7 mouse cellular contexts compared by ENCODE assay signal in genomic region chr7:16294837-16295236, GRCm38 (mm10). TPM values are rescaled to one million over a fixed set of nuclear protein-coding genes. Genes with fewer than 3 reads are reported as not detected.
DNase-seq lines count a peak whose midpoint lies in the region; ATAC-seq lines count a peak whose summit lies in the region.

No protein-coding gene starts in this region.

- DNase-seq in adrenal gland, adult 8-10 months, result peak; percentile 92
- peak; percentile 89 for DNase-seq in embryo, embryonic 11.5 days (ENCODE audit: low read depth, low spot score)
- DNase-seq in gastrocnemius, postnatal 36 days, result peak; percentile 91 to 96
- peak; percentile 92 for DNase-seq in left cerebral cortex, postnatal 4 days
- DNase-seq in midbrain, embryonic 11.5 days (ENCODE audit: low spot score, missing footprints), result peak; percentile 100
- DNase-seq in skeletal muscle tissue, adult 2 months (ENCODE audit: low read depth, low spot score), result peak; percentile 95

- intact Hi-C loops in gastrocnemius, postnatal 36 days (cut with DNase I), result loop anchor here (1.0 to 10.0 kb wide), 4 partner anchors 32 to 320 kb away; partner anchors contain the start of gene Arhgap35
- intact Hi-C loops in left cerebral cortex, postnatal 4 days (cut with DNase I), result loop anchor here (5.0 kb wide), 1 partner anchor 77 kb away; no protein-coding TSS in a partner anchor

- H3K27me3 ChIP-seq in intestine, embryonic 15.5 days (replicated peaks), result no peaks in the 10 kb centered on the region
- no peaks in the 10 kb centered on the region; the same call in 1 of the 2 replicates for H3K27me3 ChIP-seq in midbrain, embryonic 11.5 days (ENCODE audit: control insufficient read depth, insufficient read depth, low read length)

- no peaks in the 10 kb centered on the region for H3K36me3 ChIP-seq in intestine, embryonic 15.5 days
- no peaks in the 10 kb centered on the region for H3K36me3 ChIP-seq in midbrain, embryonic 11.5 days (ENCODE audit: control insufficient read depth, insufficient read depth, low read length)

- peak overlapping the region; percentile 54 for H3K4me3 ChIP-seq in intestine, embryonic 15.5 days (replicated peaks)
- peak overlapping the region; percentile 41 for H3K4me3 ChIP-seq in midbrain, embryonic 11.5 days (ENCODE audit: low read depth, low read length)

- no peaks in the 10 kb centered on the region for H3K9me3 ChIP-seq in intestine, embryonic 15.5 days
- H3K9me3 ChIP-seq in midbrain, embryonic 11.5 days (ENCODE audit: control insufficient read depth, low read length), result no peaks in the 10 kb centered on the region

- peak overlapping the region; percentile 97 for H3K4me2 ChIP-seq in intestine, embryonic 15.5 days (replicated peaks)
- H3K4me2 ChIP-seq in midbrain, embryonic 11.5 days, result peak overlapping the region; percentile 87

- peak; percentile 88 for ATAC-seq in intestine, embryonic 15.5 days
- peak; percentile 79 for ATAC-seq in midbrain, embryonic 11.5 days (ENCODE audit: low FRiP score)

- under 1% methylated on average over 23 of the region's 23 CpGs for WGBS in intestine, embryonic 15.5 days
- WGBS in midbrain, embryonic 11.5 days, result under 1% methylated on average over 23 of the region's 23 CpGs

- H3K27ac ChIP-seq in intestine, embryonic 15.5 days, result peak overlapping the region; percentile 86
- H3K27ac ChIP-seq in midbrain, embryonic 11.5 days (ENCODE audit: low read depth, low read length), result peak overlapping the region; percentile 72

- H3K9ac ChIP-seq in intestine, embryonic 15.5 days, result peak overlapping the region; percentile 29
- peak overlapping the region; percentile 68 for H3K9ac ChIP-seq in midbrain, embryonic 11.5 days (ENCODE audit: low read length)

- peaks cover 22% of the 10 kb centered on the region for H3K4me1 ChIP-seq in intestine, embryonic 15.5 days (replicated peaks)
- H3K4me1 ChIP-seq in midbrain, embryonic 11.5 days (ENCODE audit: control insufficient read depth, insufficient read depth, low read length), result peaks cover 19% of the 10 kb centered on the region

RNA-seq across cellular contexts. Expression of gene Ccdc9, which starts 8.2 kb away (rescaled TPM):
- total RNA-seq in adrenal gland, adult 8-10 months (2022), result 100 to 1,000 TPM in 1 of 4 experiments, 10 to 100 TPM in 3; 48.7 to 119 (median 89.2) TPM
- 10 to 100 TPM; 40.7 to 44.6 TPM for total RNA-seq in gastrocnemius, postnatal 36 days (2021)
- polyA plus RNA-seq in intestine, embryonic 15.5 days (2015; fragmentation: Nextera tagmentation; extraction: Ambion mirVana), result 23.3 and 24.7 TPM in 2 replicates
- 10 to 100 TPM; 86.2 to 91.5 TPM for total RNA-seq in left cerebral cortex, postnatal 4 days (2021)
- 17.9 and 20.2 TPM in 2 replicates for polyA plus RNA-seq in midbrain, embryonic 11.5 days (2014; fragmentation: Nextera tagmentation; extraction: Ambion mirVana)

RNA-seq across cellular contexts. Expression of gene Bbc3, which starts 13.4 kb away (rescaled TPM):
- total RNA-seq in adrenal gland, adult 8-10 months (2022), result 10 to 100 TPM in 1 of 4 experiments, 1 to 10 TPM in 3; 4.3 to 10.1 (median 5.2) TPM
- 1 to 10 TPM; 1.4 to 2.2 TPM for total RNA-seq in gastrocnemius, postnatal 36 days (2021)
- polyA plus RNA-seq in intestine, embryonic 15.5 days (2015; fragmentation: Nextera tagmentation; extraction: Ambion mirVana), result 5.9 and 6.4 TPM in 2 replicates
- 10 to 100 TPM; 45.7 to 51.8 TPM for total RNA-seq in left cerebral cortex, postnatal 4 days (2021)
- polyA plus RNA-seq in midbrain, embryonic 11.5 days (2014; fragmentation: Nextera tagmentation; extraction: Ambion mirVana), result 6.3 and 8.3 TPM in 2 replicates

RNA-seq across cellular contexts. Expression of gene Inafm1, which starts 21.4 kb away (rescaled TPM):
- 10 to 100 TPM; 21.9 to 37.5 (median 28.8) TPM for total RNA-seq in adrenal gland, adult 8-10 months (2022)
- total RNA-seq in gastrocnemius, postnatal 36 days (2021), result 10 to 100 TPM; 12.2 to 15.1 TPM
- 16.4 and 16.6 TPM in 2 replicates for polyA plus RNA-seq in intestine, embryonic 15.5 days (2015; fragmentation: Nextera tagmentation; extraction: Ambion mirVana)
- total RNA-seq in left cerebral cortex, postnatal 4 days (2021), result 10 to 100 TPM; 42.8 to 46.5 TPM
- 9.8 and 10.3 TPM in 2 replicates for polyA plus RNA-seq in midbrain, embryonic 11.5 days (2014; fragmentation: Nextera tagmentation; extraction: Ambion mirVana)

RNA-seq across cellular contexts. Expression of gene C5ar1, which starts 35.5 kb away (rescaled TPM):
- total RNA-seq in adrenal gland, adult 8-10 months (2022), result 1 to 10 TPM; 5.4 to 9.8 (median 8.4) TPM
- 1 to 10 TPM; 1.7 to 1.8 TPM for total RNA-seq in gastrocnemius, postnatal 36 days (2021)
- 2.4 TPM in 2 replicates for polyA plus RNA-seq in intestine, embryonic 15.5 days (2015; fragmentation: Nextera tagmentation; extraction: Ambion mirVana)
- 1 to 10 TPM in 1 of 2 experiments, under 1 TPM in 1; 0.97 to 1.8 TPM for total RNA-seq in left cerebral cortex, postnatal 4 days (2021)
- polyA plus RNA-seq in midbrain, embryonic 11.5 days (2014; fragmentation: Nextera tagmentation; extraction: Ambion mirVana), result 1.3 TPM in 2 replicates

RNA-seq across cellular contexts. Expression of gene C5ar2, which starts 50.9 kb away (rescaled TPM):
- 1 to 10 TPM in 1 of 4 experiments, under 1 TPM in 3; 0.41 to 1.0 (median 0.75) TPM for total RNA-seq in adrenal gland, adult 8-10 months (2022)
- total RNA-seq in gastrocnemius, postnatal 36 days (2021), result under 1 TPM; 0.20 TPM
- 0.13 and 0.23 TPM in 2 replicates for polyA plus RNA-seq in intestine, embryonic 15.5 days (2015; fragmentation: Nextera tagmentation; extraction: Ambion mirVana)
- under 1 TPM; 0.14 to 0.30 TPM for total RNA-seq in left cerebral cortex, postnatal 4 days (2021)
- polyA plus RNA-seq in midbrain, embryonic 11.5 days (2014; fragmentation: Nextera tagmentation; extraction: Ambion mirVana), result 0.12 TPM in 1 of 2 replicates, not detected in the other

Comparison
In these comparisons a context has a peak if more than half of its experiments do, and no peak if none do; other contexts are left out.
1. Peak in every context shown above with its lines: DNase-seq, ATAC-seq, H3K4me3 ChIP-seq and H3K27ac ChIP-seq.
2. RNA of gene Bbc3, which starts 13.4 kb away (total RNA-seq): 45.7 to 51.8 TPM in left cerebral cortex, postnatal 4 days; 4.3 to 10.1 TPM in adrenal gland, adult 8-10 months and 1.4 to 2.2 TPM in gastrocnemius, postnatal 36 days; every median in the first group is over 4 times any median in the second.